Mouse (Mus musculus) liver, embryonic 13.5 days (tissue): ENCODE measurements at regions not wholly inside any gene's neighbourhood (a gene's known extent, or its start where the extent isn't known, plus 50 kb on each side); places are given as distances from the start of the nearest gene placed in this dataset.
"Not testable (repeated sequence)": the region's sequence is repeated elsewhere in the genome, so short reads cannot be mapped to it uniquely, and the experiment has no call there.

ENCODE experiments used
- ATAC-seq: fragments of 200-750 bp; cut with Nextera tagmentation; 2 replicates; pipeline ENCODE4 v1.8.0; 2017; ENCODE audit warnings: low read depth, mild to moderate bottlenecking, moderate number of reproducible peaks, moderate library complexity
- DNase-seq: peaks from one replicate; pipeline ENCODE4 v3.0.0; 2022
- H3K27ac ChIP-seq: fragments of 300-500 bp; sonication (generic); 2 replicates; pipeline ENCODE4 v1.5.1; 2015; ENCODE audit warnings: moderate library complexity, mild to moderate bottlenecking, inconsistent platforms
- H3K27me3 ChIP-seq: fragments of 300-500 bp; sonication (generic); 2 replicates; pipeline ENCODE4 v1.6.1; 2015; ENCODE audit warnings: mild to moderate bottlenecking, inconsistent platforms
- H3K36me3 ChIP-seq: fragments of 300-500 bp; sonication (generic); 2 replicates; pipeline ENCODE4 v1.6.1; 2015; ENCODE audit warnings: mild to moderate bottlenecking, inconsistent platforms
- H3K4me1 ChIP-seq: fragments of 300-500 bp; sonication (generic); replicated peaks from 2 replicates; pipeline ENCODE4 v1.6.1; 2015; ENCODE audit warnings: inconsistent platforms
- H3K4me2 ChIP-seq: fragments of 300-500 bp; sonication (generic); 2 replicates; pipeline ENCODE4 v1.6.1; 2015; ENCODE audit warnings: inconsistent platforms, mild to moderate bottlenecking, moderate library complexity
- H3K4me3 ChIP-seq: fragments of 300-500 bp; sonication (generic); replicated peaks from 2 replicates; pipeline ENCODE4 v1.5.1; 2015; ENCODE audit warnings: mild to moderate bottlenecking, inconsistent platforms
- H3K9ac ChIP-seq: fragments of 300-500 bp; sonication (generic); 2 replicates; pipeline ENCODE4 v1.6.1; 2015; ENCODE audit warnings: mild to moderate bottlenecking, inconsistent platforms
- H3K9me3 ChIP-seq: fragments of 300-500 bp; sonication (generic); replicated peaks from 2 replicates; pipeline ENCODE4 v1.6.1; 2016; ENCODE audit warnings: inconsistent platforms
- WGBS: fragments of 180-500 bp; shearing (Covaris S2); methylation state at CpG from one replicate; pipeline ENCODE4 v1.1.7; 2015; ENCODE audit not compliant: insufficient replicate concordance; 5-methylcytosine and 5-hydroxymethylcytosine counted together

DNA sequence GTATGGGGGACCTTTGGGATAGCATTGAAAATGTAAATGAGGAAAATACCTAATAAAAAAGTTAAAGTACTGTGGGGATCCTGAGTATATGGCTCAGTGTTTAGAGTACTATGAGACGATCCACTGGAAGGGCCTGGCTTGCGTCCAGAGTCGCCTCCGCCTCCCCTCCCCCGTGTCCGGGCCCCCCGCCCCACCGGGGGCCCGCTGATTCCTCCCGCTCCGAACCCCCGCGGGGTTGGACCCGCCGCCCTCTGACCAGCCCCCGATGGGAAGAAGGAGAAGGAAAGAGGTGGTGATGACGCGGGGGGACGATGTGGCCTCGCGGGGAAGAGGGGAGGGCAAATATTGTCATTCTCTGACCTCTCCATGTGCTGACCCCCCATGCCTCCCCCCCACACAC lies 234.0 kb upstream of the 9530002B09Rik start:
- H3K9me3 ChIP-seq, DNase-seq, H3K4me2 ChIP-seq, H3K9ac ChIP-seq, H3K4me1 ChIP-seq, H3K4me3 ChIP-seq, H3K27ac ChIP-seq, H3K27me3 ChIP-seq, H3K36me3 ChIP-seq: not testable (repeated sequence)
- peak; percentile 95 for ATAC-seq
- no CpG with 5 or more reads among the region's 21 CpGs for WGBS
